Mouse (Mus musculus): ENCODE results near the gene Atf5. TPM values are rescaled to one million over a fixed set of nuclear protein-coding genes. Genes with fewer than 3 reads are reported as not detected.
A peak's percentile ranks its signal among the peaks of the same experiment; 100 is the strongest.

Gene Atf5
- 139 and 143 TPM in 2 replicates for polyA plus RNA-seq (2012; rRNA removed)

DNA sequence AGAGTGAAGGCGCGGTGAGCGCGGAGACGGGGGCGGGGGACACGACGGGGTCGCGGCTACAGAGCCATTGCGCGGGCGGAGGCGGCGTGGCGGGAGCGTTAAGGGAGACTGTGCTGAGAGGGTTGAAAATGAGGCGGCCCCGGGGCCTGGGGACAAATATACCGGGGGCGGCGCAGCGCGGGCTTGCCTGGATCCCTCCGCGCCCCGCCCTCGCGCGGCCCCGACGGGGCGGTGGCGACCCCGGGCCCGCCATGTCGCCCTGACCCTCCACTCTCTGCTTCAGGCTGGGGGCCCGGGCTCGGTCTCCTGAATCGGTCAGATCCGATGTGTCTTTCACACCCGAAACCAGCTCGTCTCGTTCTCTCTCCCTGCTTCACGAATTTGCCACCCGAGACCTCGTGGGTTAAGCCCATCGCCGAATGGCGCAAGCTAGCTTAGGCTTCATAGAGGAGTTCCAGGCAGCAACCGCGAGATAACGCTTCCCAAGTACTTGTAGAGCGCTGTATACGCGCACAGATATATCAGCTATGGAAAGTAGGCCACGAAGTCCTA lies at the start of gene Atf5:
Gene Atf5, minus strand, starts transcription at position 189 of the 552 bp plus-strand sequence.
- DNase-seq (ENCODE audit: low read depth): no peak

- DNase-seq (ENCODE audit: low read depth): no peak
Measured at GRCm38 (mm10) chr7:44864595-44865542, 48.4 kb upstream of the Atf5 start.

- no peak for DNase-seq (ENCODE audit: low read depth)
Measured at GRCm38 (mm10) chr7:44863982-44864494, 47.6 kb upstream of the Atf5 start.

DNA sequence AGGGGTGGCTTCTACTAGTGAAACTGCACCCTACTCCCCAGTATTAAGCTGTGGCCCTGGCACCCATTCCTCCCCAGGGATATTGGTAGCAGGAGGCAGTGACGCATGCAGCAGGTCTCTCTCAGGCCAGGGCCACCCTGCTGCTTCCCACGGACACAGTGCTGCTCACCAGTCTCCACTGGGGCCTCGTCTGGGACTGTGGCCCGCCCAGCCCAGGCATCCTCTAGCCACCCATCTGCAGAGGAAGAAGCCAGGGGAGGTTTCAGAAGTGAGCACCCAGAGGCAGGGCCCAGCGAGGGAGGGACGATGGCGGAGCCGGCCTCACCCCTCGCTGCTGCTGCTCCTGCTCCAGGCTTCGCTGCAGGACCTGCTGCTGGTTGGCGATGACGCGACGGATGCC lies 46.8 kb upstream of the Atf5 start:
- no peak for DNase-seq (ENCODE audit: low read depth)

DNA sequence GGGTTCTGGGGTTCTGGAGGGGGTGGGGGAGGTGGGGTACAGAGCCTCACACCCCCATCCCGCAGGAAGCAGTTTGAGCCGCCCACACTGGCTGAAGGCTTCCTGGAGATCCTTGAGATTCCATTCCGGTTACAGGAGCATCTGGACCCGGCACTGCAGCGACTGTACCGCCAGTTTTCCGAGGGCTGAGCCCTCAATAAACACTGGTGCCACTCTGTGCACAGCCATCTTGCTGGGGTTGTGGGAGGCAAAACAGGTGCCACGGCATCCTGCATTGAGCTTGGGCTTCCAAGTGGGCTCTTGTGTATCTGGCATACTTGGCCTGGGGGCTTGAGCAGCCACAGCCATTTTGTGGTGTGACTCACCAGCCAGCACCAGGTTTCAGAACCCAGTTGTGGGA lies 46.0 kb upstream of the Atf5 start:
- no peak for DNase-seq (ENCODE audit: low read depth)

DNA sequence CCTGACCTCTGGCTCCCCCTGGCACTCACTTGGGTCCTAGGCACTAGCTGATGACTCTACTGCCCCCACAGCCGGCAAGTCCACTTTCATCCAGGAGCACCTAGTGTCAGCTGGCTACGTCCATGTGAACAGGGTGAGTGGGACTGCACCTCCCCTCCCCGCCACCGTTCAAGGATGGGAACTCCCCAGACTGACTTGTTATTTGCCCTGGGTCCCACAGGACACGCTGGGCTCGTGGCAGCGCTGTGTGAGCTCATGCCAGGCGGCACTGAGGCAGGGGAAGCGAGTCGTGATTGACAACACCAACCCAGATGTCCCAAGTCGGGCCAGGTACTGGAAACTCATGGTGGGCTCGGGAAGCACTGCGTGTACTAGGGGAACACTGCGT lies 45.0 kb upstream of the Atf5 start:
- no peak for DNase-seq (ENCODE audit: low read depth)

GRCm38 (mm10) chr7:44860576-44861428 lies 44.3 kb upstream of the Atf5 start:
- no peak for DNase-seq (ENCODE audit: low read depth)

- DNase-seq (ENCODE audit: low read depth): no peak
Measured at GRCm38 (mm10) chr7:44859896-44860295, 43.4 kb upstream of the Atf5 start.

GRCm38 (mm10) chr7:44857905-44858304 lies 41.4 kb upstream of the Atf5 start:
- no peak for DNase-seq (ENCODE audit: low read depth)

DNA sequence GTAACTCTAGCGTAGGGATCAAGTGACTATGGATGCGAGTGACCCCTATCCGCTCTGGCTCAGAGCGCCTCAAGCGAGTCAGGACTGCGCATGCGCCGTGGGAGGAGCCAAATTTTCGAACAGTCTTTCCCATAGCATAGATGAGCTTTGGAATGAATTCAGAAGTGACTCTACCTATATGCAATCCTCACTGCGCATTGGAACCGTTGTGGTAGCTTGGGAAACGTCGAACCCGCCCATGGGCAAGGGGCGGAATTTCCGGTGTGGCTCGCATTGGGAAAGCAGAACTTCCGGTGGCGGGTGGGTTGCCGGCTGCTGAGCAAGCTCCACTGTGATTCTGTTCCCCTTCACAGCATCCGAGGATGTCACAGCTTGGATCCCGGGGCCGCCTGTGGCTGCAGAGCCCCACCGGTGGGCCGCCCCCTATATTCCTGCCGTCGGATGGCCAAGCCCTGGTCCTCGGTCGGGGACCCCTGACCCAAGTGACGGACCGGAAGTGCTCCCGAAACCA lies 40.6 kb upstream of the Atf5 start, which contains the start of gene Pnkp:
Gene Pnkp, plus strand, starts transcription at position 98 of the 511 bp plus-strand sequence.
- peak; percentile 63 for DNase-seq (ENCODE audit: low read depth)

DNA sequence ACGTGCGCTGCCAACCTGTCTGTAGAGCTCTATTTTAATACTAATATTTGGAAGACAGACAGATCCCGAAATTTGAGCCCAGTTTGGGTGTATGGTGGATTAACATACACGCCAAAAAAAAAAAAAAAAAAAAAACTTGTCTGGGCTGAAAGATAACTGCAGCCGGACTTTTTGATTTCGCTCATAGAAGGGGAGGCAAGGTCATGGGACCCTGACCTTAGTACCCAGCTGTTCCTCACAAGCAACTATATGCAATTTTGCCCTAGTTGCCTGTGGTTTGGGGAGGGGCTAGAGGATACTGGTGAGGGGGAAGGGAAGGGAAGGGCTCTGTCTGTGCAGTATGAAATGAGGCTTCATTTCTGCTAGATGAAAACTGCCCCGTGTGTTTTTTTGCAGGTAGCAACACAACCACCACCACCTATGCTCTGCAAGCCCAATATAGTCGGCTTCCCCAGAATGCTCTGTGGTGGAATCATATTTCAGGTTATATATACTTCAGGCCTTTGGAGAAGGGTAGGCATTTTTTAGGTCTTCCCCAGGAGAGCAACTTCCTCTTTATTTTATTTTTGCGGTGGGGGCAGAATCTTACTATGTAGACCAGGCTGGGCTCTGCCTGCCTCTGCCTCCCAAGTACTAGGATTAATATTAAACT lies 39.9 kb upstream of the Atf5 start:
- no peak for DNase-seq (ENCODE audit: low read depth)

GRCm38 (mm10) chr7:44855036-44855435 lies 38.6 kb upstream of the Atf5 start:
- no peak for DNase-seq (ENCODE audit: low read depth)

GRCm38 (mm10) chr7:44854356-44855031 lies 38.0 kb upstream of the Atf5 start:
- no peak for DNase-seq (ENCODE audit: low read depth)

DNA sequence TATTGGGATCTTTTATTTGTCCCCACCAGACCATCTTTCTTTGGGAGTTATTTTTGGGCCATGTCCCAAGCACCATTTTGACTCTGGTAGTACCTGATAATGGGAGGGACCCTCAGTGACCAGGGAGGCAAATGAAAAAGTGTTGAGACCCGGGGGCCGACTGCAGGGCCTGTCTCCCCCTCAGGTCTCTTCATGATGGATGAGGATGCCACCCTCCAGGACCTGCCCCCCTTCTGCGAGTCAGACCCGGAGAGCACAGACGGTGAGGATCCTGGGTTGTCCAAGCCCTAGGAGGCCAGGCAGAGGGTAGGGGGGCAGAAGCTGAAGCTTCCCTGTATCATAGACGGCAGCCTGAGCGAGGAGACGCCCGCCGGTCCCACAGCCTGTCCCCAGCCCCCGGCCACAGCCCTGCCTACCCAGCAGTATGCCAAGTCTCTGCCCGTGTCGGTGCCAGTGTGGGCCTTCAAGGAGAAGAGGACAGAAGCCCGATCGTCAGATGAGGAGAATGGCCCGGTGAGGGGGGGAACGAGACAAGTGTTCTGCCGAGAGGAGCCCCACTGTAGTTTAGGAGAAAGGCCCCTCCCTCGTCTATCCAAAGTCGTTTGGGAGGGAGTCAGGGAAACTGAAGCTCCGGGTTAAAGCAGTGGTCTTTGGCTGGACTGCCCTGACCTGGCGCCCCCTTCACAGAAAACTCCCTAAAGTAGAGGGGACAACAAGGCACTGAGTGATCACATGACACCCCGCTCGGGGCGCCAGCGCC lies 37.3 kb upstream of the Atf5 start:
- DNase-seq (ENCODE audit: low read depth): no peak

- no peak for DNase-seq (ENCODE audit: low read depth)
Measured at GRCm38 (mm10) chr7:44853065-44853464, 36.6 kb upstream of the Atf5 start.

- no peak for DNase-seq (ENCODE audit: low read depth)
Measured at GRCm38 (mm10) chr7:44852259-44853027, 36.0 kb upstream of the Atf5 start.

DNA sequence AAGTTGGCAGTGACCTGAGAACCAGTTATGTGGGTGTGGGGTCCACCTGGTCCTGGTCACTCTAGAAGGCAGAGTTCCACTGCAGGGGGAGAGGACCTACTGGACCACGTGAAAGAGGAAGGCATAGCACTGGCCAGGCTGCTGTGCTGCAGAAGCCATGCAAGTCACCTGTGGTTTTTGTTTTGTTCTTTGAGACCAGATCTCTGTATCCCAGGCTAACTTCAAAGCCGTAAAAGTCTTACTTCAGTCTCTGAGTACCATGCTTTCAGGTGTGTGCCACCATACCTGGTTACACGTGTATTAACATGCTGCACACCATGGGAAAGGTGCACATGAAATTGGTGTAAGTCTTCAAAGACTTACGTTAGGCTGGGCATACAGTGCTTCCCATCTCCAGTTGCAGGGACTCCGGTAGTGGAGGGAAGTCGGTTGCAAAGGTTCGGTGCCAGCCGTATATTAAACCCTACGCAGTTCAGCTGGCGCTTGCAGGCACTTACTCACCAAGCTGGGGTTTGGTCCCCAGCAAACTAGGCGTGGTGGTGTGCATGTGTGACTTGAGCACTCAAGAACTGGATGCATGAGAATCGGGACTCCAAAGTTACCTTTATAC lies 35.3 kb upstream of the Atf5 start:
- no peak for DNase-seq (ENCODE audit: low read depth)

DNA sequence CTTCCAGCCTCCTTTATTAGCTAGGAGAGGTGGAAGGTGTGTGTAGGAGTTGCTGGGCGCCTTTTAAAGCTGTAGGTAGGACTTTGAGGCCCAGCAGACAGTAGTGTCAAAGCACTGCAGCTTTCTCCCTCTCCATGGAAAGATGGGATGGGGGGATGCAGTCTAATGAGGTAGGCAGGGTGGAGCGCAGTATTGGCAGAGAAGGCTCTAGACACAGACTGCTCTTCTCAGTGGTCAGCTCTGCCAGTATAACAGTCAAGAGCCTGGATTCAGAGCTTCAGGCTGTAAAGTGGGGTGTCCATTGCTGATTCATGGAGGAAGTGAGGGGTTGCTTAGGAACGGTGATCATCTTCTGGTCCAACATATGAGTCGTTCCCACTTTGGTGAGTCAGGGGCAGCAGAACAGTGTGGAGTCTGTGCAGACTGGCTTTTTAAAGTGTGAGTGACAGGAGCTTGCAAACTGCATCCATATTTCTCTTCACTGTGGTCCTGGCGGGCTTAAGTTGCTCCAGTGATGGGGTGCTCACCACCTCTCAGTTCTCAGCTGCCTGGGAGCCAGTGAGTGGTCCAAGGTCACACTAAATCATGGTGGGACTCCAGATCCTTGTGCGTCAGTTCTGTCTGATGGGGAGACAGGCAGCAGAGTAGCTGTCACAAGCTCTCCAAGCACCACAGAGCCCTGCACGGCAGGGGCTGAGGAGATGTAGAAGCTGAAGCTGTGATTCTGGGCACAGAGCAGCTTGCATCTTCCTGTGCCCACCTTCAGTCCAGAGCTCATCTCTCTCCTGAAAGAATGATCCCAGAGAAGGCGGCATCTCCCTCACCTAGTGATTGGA lies 34.5 kb upstream of the Atf5 start:
- DNase-seq (ENCODE audit: low read depth): no peak

All from gonadal fat pad, adult 2 months (tissue).